15 mouse cellular contexts compared by ENCODE assay signal in genomic region chr1:166360896-166361295, GRCm38 (mm10). TPM values are rescaled to one million over a fixed set of nuclear protein-coding genes. Genes with fewer than 3 reads are reported as not detected.
DNase-seq lines count a peak whose midpoint lies in the region; TF ChIP-seq lines count a peak whose summit lies in the region.
"Had no signal": no experiment of that assay in that cellular context is flagged by ENCODE, and none has a peak within 500 bp of the region (broad histone marks: within the 10 kb centered on the region; RNA-seq: fewer than 3 reads in every experiment).

No protein-coding gene starts in this region.

- no peak for TF ChIP-seq RAD21 in CH12.LX (IDR thresholded peaks at IDR 0.05; ENCODE audit: low read depth, low read length)

- TF ChIP-seq EP300 in CH12.LX (IDR thresholded peaks at IDR 0.05; ENCODE audit: low read length): no peak

- peak overlapping the region; percentile 78; the same call in 1 of the 2 replicates for H3K4me2 ChIP-seq in CH12.LX (ENCODE audit: insufficient read depth, low read depth, poor library complexity, severe bottlenecking)
- H3K4me2 ChIP-seq: forebrain, embryonic 13.5 days; heart, embryonic 13.5 days; hindbrain, embryonic 12.5 days had no signal

- TF ChIP-seq CTCF in CH12.LX (conservative IDR thresholded peaks at IDR 0.05 in 1 of 2, IDR thresholded peaks at IDR 0.05 in 1 of 2; ENCODE audit: low read depth in 2 of 2, low read length in 2 of 2): no peak

- DNase-seq in cerebellum, adult 9-10 months: peak; percentile 22
- no peak for DNase-seq in cerebellum, adult 9-11 months
- peak; percentile 41 for DNase-seq in heart, adult 11 months
- no peak for DNase-seq in heart, postnatal 14 days
- DNase-seq in A20 (ENCODE audit: low read depth, low spot score) (peak; percentile 23), CH12.LX (ENCODE audit: extremely low read depth) (no peak)
- no peak for DNase-seq in spleen, adult 18-20 months
- DNase-seq in frontal cortex, postnatal 14 days (ENCODE audit: low spot score in 2 of 2): no peak

- H3K4me3 ChIP-seq in CH12.LX (replicated peaks in 1 of 3; ENCODE audit: low read depth in 2 of 3, low read length in 2 of 3, poor library complexity in 1 of 3): no peak overlapping the region
- H3K4me3 ChIP-seq: forebrain, embryonic 10.5 days; forebrain, embryonic 13.5 days; heart, adult 2 months; heart, embryonic 10.5 days; heart, embryonic 13.5 days; hindbrain, embryonic 12.5 days had no signal

- no peaks in the 10 kb centered on the region for H3K36me3 ChIP-seq in CH12.LX (replicated peaks in 1 of 2; ENCODE audit: control insufficient read depth in 1 of 2, insufficient read depth in 1 of 2, low read length in 1 of 2)
- H3K36me3 ChIP-seq: forebrain, embryonic 10.5 days; G1E; heart, embryonic 10.5 days; heart, embryonic 13.5 days; hindbrain, embryonic 12.5 days had no signal

- TF ChIP-seq POLR2A in CH12.LX (IDR thresholded peaks at IDR 0.05; ENCODE audit: low read depth, low read length): no peak

- in situ Hi-C loops in CH12.LX (cut with MboI; ENCODE audit: low pct_ligation_motif_present, low pct_unique_long_range_greater_than_20kb, low sequenced_read_pairs): no loop called here

- intact Hi-C loops in heart, postnatal 14 days (cut with DNase I): loop anchor here (2.0 to 10.0 kb wide), 3 partner anchors 42 to 586 kb away; no protein-coding TSS in a partner anchor

- peaks cover 2% of the 10 kb centered on the region for H3K27me3 ChIP-seq in CH12.LX (replicated peaks)
- H3K27me3 ChIP-seq: hindbrain, embryonic 12.5 days had no signal

- H3K79me2 ChIP-seq in CH12.LX (replicated peaks; ENCODE audit: control insufficient read depth, extremely low read depth, insufficient read depth, poor library complexity, severe bottlenecking): no peaks in the 10 kb centered on the region

- peaks cover 4 to 15% of the 10 kb centered on the region in 2 experiments for H3K4me1 ChIP-seq in CH12.LX (ENCODE audit: control insufficient read depth in 1 of 2, insufficient read depth in 2 of 2)
- H3K4me1 ChIP-seq: forebrain, embryonic 10.5 days; forebrain, embryonic 13.5 days; heart, embryonic 10.5 days; heart, embryonic 13.5 days; hindbrain, embryonic 12.5 days had no signal

- H3K9me3 ChIP-seq in CH12.LX (replicated peaks; ENCODE audit: low read length): no peaks in the 10 kb centered on the region
- H3K9me3 ChIP-seq: forebrain, embryonic 10.5 days; forebrain, embryonic 13.5 days; G1E; heart, embryonic 10.5 days; heart, embryonic 13.5 days; hindbrain, embryonic 12.5 days had no signal

- dilution Hi-C loops in CH12.LX (cut with MboI; ENCODE audit: extremely low pct_ligation_motif_present, extremely low pct_unique_long_range_greater_than_20kb, low sequenced_read_pairs): no loop called here

- H3K9ac ChIP-seq in CH12.LX (ENCODE audit: insufficient read depth, low read depth): no peak overlapping the region
- H3K9ac ChIP-seq: forebrain, embryonic 13.5 days; heart, embryonic 13.5 days; hindbrain, embryonic 12.5 days had no signal

- no peak overlapping the region for H3K27ac ChIP-seq in CH12.LX (ENCODE audit: insufficient read depth, low read depth)
- H3K27ac ChIP-seq: forebrain, embryonic 10.5 days; forebrain, embryonic 13.5 days; heart, adult 2 months; heart, embryonic 10.5 days; heart, embryonic 13.5 days; hindbrain, embryonic 12.5 days had no signal

TF ChIP-seq in CH12.LX, 34 proteins besides CTCF, POLR2A, EP300 and RAD21:
- peak; percentile 63 for TF ChIP-seq BHLHE40 (IDR thresholded peaks at IDR 0.05; ENCODE audit: low read depth, low read length)
- no peak for TF ChIP-seq ZMIZ1 (IDR thresholded peaks at IDR 0.05; ENCODE audit: low read depth, low read length)
- no peak for TF ChIP-seq POLR2AphosphoS2 (IDR thresholded peaks at IDR 0.05; ENCODE audit: low read depth, low read length)
- no peak for TF ChIP-seq JUND (conservative IDR thresholded peaks at IDR 0.05; ENCODE audit: low read depth, low read length)
- TF ChIP-seq JUN (IDR thresholded peaks at IDR 0.05; ENCODE audit: insufficient read depth, low read depth, low read length): no peak

RNA-seq across cellular contexts. Expression of gene Tada1, which starts 18.0 kb away (rescaled TPM):
- total RNA-seq in heart, postnatal 14 days (2021): 10 to 100 TPM; 11.8 TPM
- 46.3 and 49.9 TPM in 2 replicates for total RNA-seq in CH12.LX (2012; rRNA removed)
- 80.1 and 86.0 TPM in 2 replicates for total RNA-seq in CH12.LX (2014; rRNA removed)
- polyA plus RNA-seq in CH12.LX (2012; ENCODE audit: insufficient read length, low read depth): 49.6 and 59.5 TPM in 2 replicates

RNA-seq across cellular contexts. Expression of gene Pogk, which starts 48.8 kb away (rescaled TPM):
- total RNA-seq in heart, postnatal 14 days (2021): 10 to 100 TPM; 13.9 to 15.6 TPM
- total RNA-seq in CH12.LX (2012; rRNA removed) (9.9 and 10.4 TPM in 2 replicates), CH12.LX (2014; rRNA removed) (4.9 TPM in 2 replicates)
- 7.1 and 7.3 TPM in 2 replicates for polyA plus RNA-seq in CH12.LX (2012; ENCODE audit: insufficient read length, low read depth)
- polyA plus RNA-seq: G1E had no signal

Comparison
In these comparisons a context has a peak if more than half of its experiments do, and no peak if none do; other contexts are left out.
1. DNase-seq: peak in cerebellum, adult 9-10 months (single experiment), heart, adult 11 months (single experiment) and A20 (single experiment); none in cerebellum, adult 9-11 months (single experiment), heart, postnatal 14 days (0 of 2), CH12.LX (single experiment), spleen, adult 18-20 months (0 of 2) and frontal cortex, postnatal 14 days (0 of 2).